Mouse (Mus musculus) midbrain, embryonic 13.5 days (tissue): ENCODE results near the gene Areg. TPM values are rescaled to one million over a fixed set of nuclear protein-coding genes. Genes with fewer than 3 reads are reported as not detected.

ENCODE experiments used
- ATAC-seq: fragments of 200-750 bp; cut with Nextera tagmentation; 2 replicates; pipeline ENCODE4 v1.8.0; 2017; ENCODE audit warnings: mild to moderate bottlenecking, moderate TSS enrichment, moderate library complexity
- H3K27ac ChIP-seq: fragments of 300-500 bp; sonication (generic); 2 replicates; pipeline ENCODE4 v1.5.1; 2015; ENCODE audit warnings: inconsistent platforms, mild to moderate bottlenecking, moderate library complexity
- H3K27me3 ChIP-seq: fragments of 300-500 bp; sonication (generic); 2 replicates; pipeline ENCODE4 v1.6.1; 2015; ENCODE audit warnings: mild to moderate bottlenecking, inconsistent platforms
- H3K36me3 ChIP-seq: fragments of 300-500 bp; sonication (generic); 2 replicates; pipeline ENCODE4 v1.6.1; 2015; ENCODE audit warnings: mild to moderate bottlenecking, inconsistent platforms
- H3K4me1 ChIP-seq: fragments of 300-500 bp; sonication (generic); replicated peaks from 2 replicates; pipeline ENCODE4 v1.6.1; 2015; ENCODE audit warnings: inconsistent platforms
- H3K4me2 ChIP-seq: fragments of 300-500 bp; sonication (generic); replicated peaks from 2 replicates; pipeline ENCODE4 v1.6.1; 2015; ENCODE audit warnings: moderate library complexity, mild to moderate bottlenecking, inconsistent platforms
- H3K4me3 ChIP-seq: fragments of 300-500 bp; sonication (generic); replicated peaks from 2 replicates; pipeline ENCODE4 v1.5.1; 2015; ENCODE audit warnings: mild to moderate bottlenecking, inconsistent platforms
- H3K9ac ChIP-seq: fragments of 300-500 bp; sonication (generic); replicated peaks from 2 replicates; pipeline ENCODE4 v1.6.1; 2015; ENCODE audit warnings: mild to moderate bottlenecking, inconsistent platforms
- H3K9me3 ChIP-seq: fragments of 300-500 bp; sonication (generic); 2 replicates; pipeline ENCODE4 v1.6.1; 2016; ENCODE audit warnings: mild to moderate bottlenecking, inconsistent platforms
- WGBS: fragments of 180-500 bp; shearing (Covaris S2); methylation state at CpG from one replicate; pipeline ENCODE4 v1.1.7; 2015; 5-methylcytosine and 5-hydroxymethylcytosine counted together
- polyA plus RNA-seq: library from polyadenylated mRNA; unstranded; fragments of >200 nt; fragmentation: Nextera tagmentation; extraction: Ambion mirVana; gene quantifications from 2 replicates; pipeline ENCODE4 v1.2.1, GENCODE M21; 2015

Areg gene
- polyA plus RNA-seq, 1 experiment from 2014 or later, result not detected

GRCm38 (mm10) chr5:91124140-91124539 is 15.3 kb upstream of the Areg start:
- Histone ChIP-seq H3K27ac (no peak overlapping the region), H3K4me1 (no peaks in the 10 kb centered on the region), H3K9me3 (no peaks in the 10 kb centered on the region), H3K4me2 (no peak overlapping the region), H3K4me3 (no peak overlapping the region), H3K27me3 (no peaks in the 10 kb centered on the region), H3K36me3 (no peaks in the 10 kb centered on the region), H3K9ac (no peak overlapping the region)
- no peak for ATAC-seq
- WGBS, result 88% methylated on average over 2 of the region's 2 CpGs

DNA sequence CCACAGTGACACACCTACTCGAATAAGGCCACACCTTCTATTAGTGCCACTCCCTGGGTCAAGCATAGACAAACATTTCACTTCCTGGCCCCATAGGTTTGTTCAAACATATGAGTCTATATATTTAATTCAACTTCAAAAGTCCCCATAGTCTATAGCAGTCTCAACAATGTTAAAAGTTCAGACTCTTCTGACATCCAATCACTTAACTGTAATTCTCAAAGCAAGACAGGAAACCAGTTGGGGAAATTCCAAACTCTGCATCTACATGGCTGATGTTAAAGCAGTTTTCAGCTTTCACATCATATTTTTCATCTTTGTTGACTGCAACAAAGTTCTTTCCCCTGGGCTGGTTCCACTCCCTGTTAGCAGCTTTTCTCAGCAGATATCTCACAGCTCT is 12.8 kb upstream of the Areg start:
- Histone ChIP-seq H3K27me3 (no peaks in the 10 kb centered on the region), H3K4me3 (no peak overlapping the region), H3K9me3 (no peaks in the 10 kb centered on the region), H3K4me2 (no peak overlapping the region), H3K36me3 (no peaks in the 10 kb centered on the region), H3K4me1 (no peaks in the 10 kb centered on the region), H3K27ac (no peak overlapping the region), H3K9ac (no peak overlapping the region)
- ATAC-seq, result no peak
- WGBS, result 97% methylated on average over 1 of the region's 1 CpGs

DNA sequence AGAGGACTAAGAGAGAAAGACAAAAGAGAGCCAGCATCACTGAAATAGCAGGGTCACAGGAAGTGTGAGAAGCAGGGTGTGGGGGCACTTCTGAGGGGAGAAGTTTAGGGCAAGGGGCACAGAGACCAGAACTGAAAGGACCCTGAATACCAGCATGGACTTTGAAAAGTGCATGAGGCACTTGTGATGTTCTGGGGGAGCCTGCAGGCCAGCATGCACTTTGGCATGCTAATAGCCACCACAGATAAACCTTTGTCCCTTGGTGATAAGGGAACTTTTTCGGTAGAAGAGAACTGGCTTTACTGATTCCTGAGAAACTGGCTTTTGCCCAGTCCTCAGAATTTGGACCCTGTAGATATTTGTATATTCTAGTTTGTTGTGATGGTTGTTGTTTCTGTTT is 4.4 kb upstream of the Areg start:
- Histone ChIP-seq H3K4me3 (no peak overlapping the region), H3K4me2 (no peak overlapping the region), H3K27ac (no peak overlapping the region), H3K9me3 (no peaks in the 10 kb centered on the region), H3K9ac (no peak overlapping the region), H3K27me3 (peaks cover 17% of the 10 kb centered on the region), H3K36me3 (no peaks in the 10 kb centered on the region), H3K4me1 (peaks cover 8% of the 10 kb centered on the region)
- WGBS, result 66% methylated on average over 1 of the region's 1 CpGs
- ATAC-seq, result no peak

- H3K36me3 ChIP-seq, result no peaks in the 10 kb centered on the region
- peak overlapping the region; percentile 67 for H3K9ac ChIP-seq
Observed at GRCm38 (mm10) chr5:91138970-91139369, 429 bp upstream of the Areg start.

GRCm38 (mm10) chr5:91140896-91141448 is 1.6 kb downstream of the Areg start:
- Histone ChIP-seq H3K27me3 (peaks cover 31% of the 10 kb centered on the region), H3K36me3 (no peaks in the 10 kb centered on the region), H3K4me3 (no peak overlapping the region), H3K4me2 (no peak overlapping the region), H3K27ac (no peak overlapping the region), H3K9me3 (no peaks in the 10 kb centered on the region), H3K9ac (no peak overlapping the region), H3K4me1 (peaks cover 8% of the 10 kb centered on the region)
- ATAC-seq, result no peak
- WGBS, result 54% methylated on average over 13 of the region's 13 CpGs

More at GRCm38 (mm10) chr5:91138970-91139369, 429 bp upstream of the Areg start:
- H3K27me3 ChIP-seq, result peaks cover 31% of the 10 kb centered on the region
- peak overlapping the region; percentile 61 for H3K4me3 ChIP-seq
- WGBS, result 1% methylated on average over 7 of the region's 7 CpGs
- no peak overlapping the region for H3K27ac ChIP-seq
- ATAC-seq, result no peak
- peak overlapping the region; percentile 84 for H3K4me2 ChIP-seq
- H3K4me1 ChIP-seq, result peaks cover 8% of the 10 kb centered on the region
- no peaks in the 10 kb centered on the region for H3K9me3 ChIP-seq

DNA sequence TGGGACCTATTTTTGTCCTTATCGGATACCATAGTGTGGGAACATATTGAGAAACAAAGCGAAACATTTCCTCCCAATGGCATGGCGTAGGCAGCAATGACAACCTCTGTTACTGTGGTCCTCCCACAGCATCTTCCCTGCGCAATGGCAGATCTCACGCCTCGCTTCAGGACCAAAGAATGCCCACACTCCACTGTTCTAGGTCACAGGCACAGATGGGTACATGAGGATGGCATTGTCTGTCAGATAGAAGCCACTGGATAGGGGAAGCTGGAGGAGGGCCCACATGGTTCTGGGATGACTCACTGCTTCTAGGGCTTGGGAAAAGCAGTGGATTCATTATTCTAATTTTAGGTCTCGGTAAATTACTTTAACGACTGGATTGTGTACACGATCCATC is 5.6 kb downstream of the Areg start:
- ATAC-seq, result no peak
- no peak overlapping the region for H3K27ac ChIP-seq

DNA sequence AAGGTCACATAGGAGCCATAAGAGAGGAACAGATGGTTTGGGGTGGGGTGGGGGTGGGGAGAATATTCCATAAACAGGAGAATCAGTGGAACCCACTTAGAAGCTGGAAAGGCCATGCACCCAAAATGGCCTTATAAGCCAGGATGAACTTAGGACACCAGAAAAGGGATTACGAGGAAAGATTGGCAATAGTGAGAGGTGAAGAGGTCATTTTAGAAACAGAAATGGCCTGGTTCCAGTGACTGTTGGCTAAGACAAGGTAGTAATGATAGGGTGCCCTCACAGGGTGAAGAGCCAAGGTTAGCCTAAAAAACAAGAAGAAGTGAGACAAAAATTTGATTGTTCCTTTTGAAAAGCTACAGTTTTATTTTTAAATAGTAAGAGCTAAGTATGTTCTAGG is 7.6 kb downstream of the Areg start:
- 89% methylated on average over 1 of the region's 1 CpGs for WGBS
- no peak for ATAC-seq
- H3K27ac ChIP-seq, result no peak overlapping the region
- peaks cover 6% of the 10 kb centered on the region; the same call in 1 of the 2 replicates for H3K9me3 ChIP-seq
- H3K27me3 ChIP-seq, result no peaks in the 10 kb centered on the region
- H3K4me2 ChIP-seq, result no peak overlapping the region
- H3K36me3 ChIP-seq, result no peaks in the 10 kb centered on the region
- H3K4me3 ChIP-seq, result no peak overlapping the region
- no peaks in the 10 kb centered on the region for H3K4me1 ChIP-seq
- H3K9ac ChIP-seq, result no peak overlapping the region

More for the DNA sequence above, 5.6 kb downstream of the Areg start:
- Histone ChIP-seq H3K9me3 (no peaks in the 10 kb centered on the region), H3K27me3 (peaks cover 14% of the 10 kb centered on the region), H3K4me2 (no peak overlapping the region), H3K9ac (no peak overlapping the region), H3K4me1 (peaks cover under 1% of the 10 kb centered on the region), H3K36me3 (no peaks in the 10 kb centered on the region), H3K4me3 (no peak overlapping the region)
- WGBS, result 94% methylated on average over 9 of the region's 9 CpGs

- 95% methylated on average over 2 of the region's 2 CpGs for WGBS
- Histone ChIP-seq H3K4me1 (no peaks in the 10 kb centered on the region), H3K27me3 (no peaks in the 10 kb centered on the region), H3K4me2 (no peak overlapping the region), H3K9ac (no peak overlapping the region), H3K9me3 (peaks cover 6% of the 10 kb centered on the region; the same call in 1 of the 2 replicates), H3K4me3 (no peak overlapping the region), H3K36me3 (no peaks in the 10 kb centered on the region), H3K27ac (no peak overlapping the region)
- no peak for ATAC-seq
Observed at GRCm38 (mm10) chr5:91148054-91148453, 8.7 kb downstream of the Areg start.

- Histone ChIP-seq H3K4me2 (no peak overlapping the region), H3K36me3 (no peaks in the 10 kb centered on the region), H3K9me3 (0 out of 2 replicates have a peak, but pooled peaks cover 2% of the 10 kb centered on the region), H3K27ac (no peak overlapping the region), H3K9ac (no peak overlapping the region), H3K4me3 (no peak overlapping the region), H3K27me3 (no peaks in the 10 kb centered on the region), H3K4me1 (no peaks in the 10 kb centered on the region)
- WGBS, result 87% methylated on average over 8 of the region's 8 CpGs
- no peak for ATAC-seq
Observed at GRCm38 (mm10) chr5:91156677-91157076, 17.3 kb downstream of the Areg start.

DNA sequence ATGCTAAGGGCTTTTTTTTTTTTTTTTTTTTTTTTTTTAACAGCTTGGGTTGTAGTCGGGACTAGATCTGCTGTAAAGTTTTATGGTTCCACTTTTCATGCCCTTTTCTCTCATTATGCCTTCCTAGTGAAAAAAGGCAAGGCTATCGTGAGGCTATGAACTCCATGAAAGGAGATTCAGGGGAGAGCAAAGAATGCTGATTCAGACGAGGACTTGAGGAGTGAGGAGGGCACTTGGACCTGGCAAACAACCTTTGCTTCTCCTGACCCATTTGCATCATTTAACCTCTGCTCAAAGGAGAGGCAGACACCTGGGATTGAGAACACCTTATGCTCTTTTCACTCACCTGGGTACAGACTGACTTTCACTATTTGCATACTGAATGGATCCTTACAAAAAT is 17.8 kb downstream of the Areg start:
- no peak for ATAC-seq

DNA sequence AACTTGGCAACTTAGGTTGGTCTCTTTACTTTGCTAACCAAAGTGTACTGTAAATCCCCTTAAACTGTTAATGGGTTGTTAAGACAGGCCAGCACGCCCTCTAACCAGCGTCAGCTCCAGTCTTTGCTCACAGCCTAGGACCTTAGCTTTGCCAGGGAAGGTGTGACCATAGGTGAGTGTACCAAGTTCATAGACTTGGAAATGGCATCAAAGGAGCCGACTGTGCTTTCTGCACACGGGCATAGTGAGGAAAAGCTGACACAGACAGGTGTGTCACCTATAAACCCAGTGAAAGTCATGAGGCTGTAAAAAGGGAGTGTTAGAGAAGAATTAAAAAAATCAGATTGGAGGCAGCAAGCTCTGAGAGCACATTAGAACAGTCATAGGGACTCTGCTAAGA is 23.4 kb downstream of the Areg start:
- 89% methylated on average over 4 of the region's 4 CpGs for WGBS

More for the DNA sequence above, 17.8 kb downstream of the Areg start:
- Histone ChIP-seq H3K4me2 (no peak overlapping the region), H3K9me3 (0 out of 2 replicates have a peak, but pooled peaks cover 2% of the 10 kb centered on the region), H3K27me3 (no peaks in the 10 kb centered on the region), H3K4me1 (no peaks in the 10 kb centered on the region), H3K4me3 (no peak overlapping the region), H3K27ac (no peak overlapping the region), H3K36me3 (no peaks in the 10 kb centered on the region), H3K9ac (no peak overlapping the region)
- WGBS, result 63% methylated on average over 3 of the region's 3 CpGs

DNA sequence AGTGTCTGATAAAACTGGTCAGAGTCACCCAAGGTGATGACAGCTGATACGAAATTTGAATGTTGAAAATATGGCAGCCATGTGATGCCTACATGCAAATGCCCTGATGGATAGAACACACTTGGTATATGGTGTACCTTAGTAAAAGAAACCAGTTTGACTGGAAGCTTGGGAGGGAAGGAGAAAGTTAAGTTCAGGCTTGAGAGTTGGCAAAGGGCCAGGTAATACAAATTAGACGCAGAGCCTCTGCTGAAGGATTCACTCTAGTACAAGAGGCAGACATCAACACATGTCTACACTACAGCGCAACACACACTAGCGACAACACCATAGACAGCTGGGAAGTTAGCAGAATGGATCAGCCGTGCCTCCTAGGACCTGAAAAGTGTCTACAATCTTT is 27.2 kb downstream of the Areg start:
- no peak for ATAC-seq

More for the DNA sequence above, 23.4 kb downstream of the Areg start:
- Histone ChIP-seq H3K9me3 (no peaks in the 10 kb centered on the region), H3K36me3 (no peaks in the 10 kb centered on the region), H3K4me1 (no peaks in the 10 kb centered on the region), H3K4me3 (no peak overlapping the region), H3K9ac (no peak overlapping the region), H3K27ac (no peak overlapping the region), H3K4me2 (no peak overlapping the region), H3K27me3 (no peaks in the 10 kb centered on the region)
- ATAC-seq, result no peak

GRCm38 (mm10) chr5:91176397-91176796 is 37.0 kb downstream of the Areg start:
- no peak overlapping the region for H3K4me3 ChIP-seq
- ATAC-seq, result no peak
- no peak overlapping the region for H3K9ac ChIP-seq
- no peaks in the 10 kb centered on the region for H3K4me1 ChIP-seq
- H3K27me3 ChIP-seq, result no peaks in the 10 kb centered on the region
- H3K9me3 ChIP-seq, result no peaks in the 10 kb centered on the region
- H3K4me2 ChIP-seq, result no peak overlapping the region
- H3K27ac ChIP-seq, result no peak overlapping the region
- no peaks in the 10 kb centered on the region for H3K36me3 ChIP-seq

More for the DNA sequence above, 27.2 kb downstream of the Areg start:
- H3K9ac ChIP-seq, result no peak overlapping the region
- no peaks in the 10 kb centered on the region for H3K9me3 ChIP-seq
- H3K27me3 ChIP-seq, result no peaks in the 10 kb centered on the region
- H3K4me2 ChIP-seq, result no peak overlapping the region
- no peaks in the 10 kb centered on the region for H3K4me1 ChIP-seq
- no peaks in the 10 kb centered on the region for H3K36me3 ChIP-seq
- no peak overlapping the region for H3K4me3 ChIP-seq
- H3K27ac ChIP-seq, result no peak overlapping the region
- WGBS, result 93% methylated on average over 5 of the region's 5 CpGs
